Comparison of ENCODE assay signal across 25 mouse cellular contexts in the genomic region with DNA sequence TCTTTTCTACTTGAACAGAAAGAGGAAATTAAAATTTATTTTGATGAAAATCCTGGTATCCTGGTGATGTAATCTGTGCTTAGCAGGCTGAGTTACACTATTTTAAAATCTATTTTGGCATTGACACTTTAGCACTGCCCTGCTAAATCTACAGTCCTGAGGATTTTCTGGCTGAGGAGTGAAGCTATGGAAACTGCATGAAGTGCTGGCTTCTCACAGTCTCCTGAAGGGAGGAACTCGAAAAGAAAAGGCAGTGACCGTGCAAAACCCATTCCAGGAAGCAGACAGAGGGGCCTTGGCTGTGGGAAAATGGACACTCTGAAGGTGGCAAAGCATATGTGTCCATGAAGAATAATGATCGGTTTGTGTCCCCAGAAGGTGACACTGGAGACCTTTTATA.
DNase-seq lines count a peak whose midpoint lies in the region; ATAC-seq and TF ChIP-seq lines count a peak whose summit lies in the region.
"Had no signal": no experiment of that assay in that cellular context is flagged by ENCODE, and none has a peak within 500 bp of the region (broad histone marks: within the 10 kb centered on the region; RNA-seq: fewer than 3 reads in every experiment).

No protein-coding gene starts in this region.

- no peaks in the 10 kb centered on the region for H3K27me3 ChIP-seq in hindbrain, embryonic 14.5 days (ENCODE audit: control insufficient read depth, insufficient read depth, low read length)
- no peaks in the 10 kb centered on the region for H3K27me3 ChIP-seq in hindbrain, embryonic 11.5 days (ENCODE audit: control insufficient read depth, insufficient read depth, low read length)
- H3K27me3 ChIP-seq in midbrain, postnatal 0 days (ENCODE audit: insufficient read depth, low read length) = no peaks in the 10 kb centered on the region
- H3K27me3 ChIP-seq in midbrain, embryonic 15.5 days (replicated peaks) = no peaks in the 10 kb centered on the region
- H3K27me3 ChIP-seq: CH12.LX; embryonic facial prominence, embryonic 15.5 days; heart, embryonic 12.5 days; hindbrain, embryonic 12.5 days; Patski had no signal

- intact Hi-C loops in left cerebral cortex, postnatal 14 days (cut with DNase I) = no loop called here

- H3K9me3 ChIP-seq in hindbrain, embryonic 14.5 days (ENCODE audit: control insufficient read depth, low read length) = no peaks in the 10 kb centered on the region
- no peaks in the 10 kb centered on the region for H3K9me3 ChIP-seq in hindbrain, embryonic 11.5 days (ENCODE audit: control insufficient read depth, low read length)
- no peaks in the 10 kb centered on the region for H3K9me3 ChIP-seq in midbrain, postnatal 0 days (ENCODE audit: low read length)
- no peaks in the 10 kb centered on the region for H3K9me3 ChIP-seq in midbrain, embryonic 15.5 days
- H3K9me3 ChIP-seq: embryonic facial prominence, embryonic 15.5 days; forebrain, embryonic 10.5 days; heart, embryonic 12.5 days; hindbrain, embryonic 12.5 days had no signal

- DNase-seq in hindbrain, embryonic 14.5 days (ENCODE audit: low spot score) = peak; percentile 30
- DNase-seq in hindbrain, embryonic 11.5 days (ENCODE audit: low spot score) = no peak
- peak; percentile 7 to 25 for DNase-seq in left cerebral cortex, postnatal 14 days (ENCODE audit: low spot score in 2 of 2)
- no peak for DNase-seq in left cerebral cortex, adult 8-10 months (ENCODE audit: low spot score in 2 of 2)
- DNase-seq in midbrain, postnatal 0 days (ENCODE audit: low spot score) = peak; percentile 52
- DNase-seq in brain, embryonic 14.5 days (ENCODE audit: low read depth) = peak; percentile 50
- DNase-seq: adrenal gland, adult 8-10 months; adrenal gland, postnatal 36 days; cerebellum, adult 11 months; cerebellum, adult 8-10 months; cerebellum, postnatal 14 days; embryo, embryonic 11 days; gastrocnemius, adult 2 months; gastrocnemius, postnatal 25 days had no signal

- H3K4me2 ChIP-seq in hindbrain, embryonic 14.5 days (replicated peaks) = no peak overlapping the region
- no peak overlapping the region for H3K4me2 ChIP-seq in hindbrain, embryonic 11.5 days (replicated peaks; ENCODE audit: low read depth, low read length)
- H3K4me2 ChIP-seq in midbrain, postnatal 0 days (ENCODE audit: low read depth, low read length, poor library complexity, severe bottlenecking) = no peak overlapping the region
- H3K4me2 ChIP-seq in midbrain, embryonic 15.5 days = no peak overlapping the region
- H3K4me2 ChIP-seq: embryonic facial prominence, embryonic 15.5 days; heart, embryonic 12.5 days; hindbrain, embryonic 12.5 days had no signal

- 43% methylated on average over 3 of the region's 3 CpGs for WGBS in hindbrain, embryonic 14.5 days
- WGBS in hindbrain, embryonic 11.5 days = 54% methylated on average over 3 of the region's 3 CpGs
- 36% methylated on average over 3 of the region's 3 CpGs for WGBS in midbrain, postnatal 0 days
- WGBS in midbrain, embryonic 15.5 days = 34% methylated on average over 3 of the region's 3 CpGs

- no peak for TF ChIP-seq CTCF in midbrain, postnatal 0 days (IDR thresholded peaks at IDR 0.05)
- TF ChIP-seq CTCF in brain, embryonic 14.5 days (IDR thresholded peaks at IDR 0.05; ENCODE audit: borderline replicate concordance, extremely low read depth, insufficient read depth, insufficient read length) = no peak

- no peaks in the 10 kb centered on the region for H3K4me1 ChIP-seq in hindbrain, embryonic 14.5 days (replicated peaks; ENCODE audit: control insufficient read depth, insufficient read depth, low read length)
- H3K4me1 ChIP-seq in hindbrain, embryonic 11.5 days (replicated peaks; ENCODE audit: control insufficient read depth, insufficient read depth, low read length) = no peaks in the 10 kb centered on the region
- H3K4me1 ChIP-seq in midbrain, postnatal 0 days (ENCODE audit: insufficient read depth, low read length) = no peaks in the 10 kb centered on the region
- no peaks in the 10 kb centered on the region for H3K4me1 ChIP-seq in midbrain, embryonic 15.5 days
- H3K4me1 ChIP-seq: embryonic facial prominence, embryonic 15.5 days; heart, embryonic 12.5 days; hindbrain, embryonic 12.5 days had no signal

- no peak for ATAC-seq in hindbrain, embryonic 14.5 days (ENCODE audit: low FRiP score)
- no peak for ATAC-seq in hindbrain, embryonic 11.5 days (ENCODE audit: low FRiP score)
- ATAC-seq in midbrain, postnatal 0 days (ENCODE audit: low FRiP score) = no peak
- ATAC-seq in midbrain, embryonic 15.5 days (replicated peaks) = no peak
- ATAC-seq: activated CD4-positive, CD25-positive, alpha-beta regulatory T cell, adult 4 months; forebrain, embryonic 14.5 days; inflammation-experienced regulatory T-cells, adult 6 months; Patski had no signal

- no peaks in the 10 kb centered on the region for H3K36me3 ChIP-seq in hindbrain, embryonic 14.5 days (replicated peaks; ENCODE audit: control insufficient read depth, insufficient read depth)
- H3K36me3 ChIP-seq in hindbrain, embryonic 11.5 days (ENCODE audit: control insufficient read depth, insufficient read depth, low read length) = no peaks in the 10 kb centered on the region
- H3K36me3 ChIP-seq in midbrain, postnatal 0 days (ENCODE audit: insufficient read depth, low read length) = no peaks in the 10 kb centered on the region
- no peaks in the 10 kb centered on the region for H3K36me3 ChIP-seq in midbrain, embryonic 15.5 days (replicated peaks)
- H3K36me3 ChIP-seq: embryonic facial prominence, embryonic 15.5 days; forebrain, embryonic 10.5 days; heart, embryonic 12.5 days; hindbrain, embryonic 12.5 days had no signal

- no peak overlapping the region for H3K9ac ChIP-seq in hindbrain, embryonic 14.5 days
- H3K9ac ChIP-seq in hindbrain, embryonic 11.5 days (ENCODE audit: low read depth, low read length) = no peak overlapping the region
- no peak overlapping the region for H3K9ac ChIP-seq in midbrain, postnatal 0 days (replicated peaks; ENCODE audit: low read length, poor library complexity, severe bottlenecking)
- H3K9ac ChIP-seq in midbrain, embryonic 15.5 days = no peak overlapping the region
- H3K9ac ChIP-seq: embryonic facial prominence, embryonic 15.5 days; heart, embryonic 12.5 days; hindbrain, embryonic 12.5 days had no signal

- no peak for TF ChIP-seq POLR2A in brain, embryonic 14.5 days (IDR thresholded peaks at IDR 0.05; ENCODE audit: borderline replicate concordance, extremely low read depth, insufficient read depth, insufficient read length, poor library complexity, severe bottlenecking)

- H3K4me3 ChIP-seq in hindbrain, embryonic 14.5 days (replicated peaks; ENCODE audit: low read length) = no peak overlapping the region
- H3K4me3 ChIP-seq in hindbrain, embryonic 11.5 days (ENCODE audit: low read depth, low read length) = no peak overlapping the region
- no peak overlapping the region for H3K4me3 ChIP-seq in midbrain, postnatal 0 days (ENCODE audit: low read depth, low read length)
- H3K4me3 ChIP-seq in midbrain, embryonic 15.5 days = no peak overlapping the region
- H3K4me3 ChIP-seq: embryonic facial prominence, embryonic 15.5 days; erythroblast, embryonic 14.5 days; forebrain, embryonic 10.5 days; gastrocnemius, adult 2 months; heart, embryonic 12.5 days; hindbrain, embryonic 12.5 days had no signal

- no peak overlapping the region; the same call in 1 of the 2 replicates for H3K27ac ChIP-seq in hindbrain, embryonic 14.5 days
- H3K27ac ChIP-seq in hindbrain, embryonic 11.5 days (ENCODE audit: low read depth, low read length) = no peak overlapping the region
- H3K27ac ChIP-seq in midbrain, postnatal 0 days (ENCODE audit: low read depth, low read length) = no peak overlapping the region; the same call in 1 of the 2 replicates
- H3K27ac ChIP-seq in midbrain, embryonic 15.5 days = no peak overlapping the region
- H3K27ac ChIP-seq: embryonic facial prominence, embryonic 15.5 days; forebrain, embryonic 10.5 days; gastrocnemius, adult 2 months; hindbrain, embryonic 12.5 days had no signal

Comparison
In these comparisons a context has a peak if more than half of its experiments do, and no peak if none do; other contexts are left out.
1. DNase-seq: peak in hindbrain, embryonic 14.5 days (single experiment), left cerebral cortex, postnatal 14 days (2 of 2), midbrain, postnatal 0 days (single experiment) and brain, embryonic 14.5 days (single experiment); none in hindbrain, embryonic 11.5 days (single experiment) and left cerebral cortex, adult 8-10 months (0 of 2).